Mouse (Mus musculus) retina, postnatal 7 days (tissue): ENCODE measurements around the gene Bmpr2.
"Not testable (repeated sequence)": the region's sequence is repeated elsewhere in the genome, so short reads cannot be mapped to it uniquely, and the experiment has no call there.

Experiments used
- DNase-seq: peaks from one replicate; pipeline ENCODE4 v3.0.0-alpha.2; 2012; ENCODE audit warnings: low read depth, low spot score

The Bmpr2 gene

GRCm38 (mm10) chr1:59763164-59763768 lies at the start of gene Bmpr2:
Gene Bmpr2 (plus strand): TSS chr1:59763400.
- peak; percentile 80 for DNase-seq

GRCm38 (mm10) chr1:59719900-59720299 lies 43.3 kb upstream of the Bmpr2 start:
- peak; percentile 3 for DNase-seq

GRCm38 (mm10) chr1:59725661-59726060 lies 37.5 kb upstream of the Bmpr2 start:
- DNase-seq, result no peak

DNA sequence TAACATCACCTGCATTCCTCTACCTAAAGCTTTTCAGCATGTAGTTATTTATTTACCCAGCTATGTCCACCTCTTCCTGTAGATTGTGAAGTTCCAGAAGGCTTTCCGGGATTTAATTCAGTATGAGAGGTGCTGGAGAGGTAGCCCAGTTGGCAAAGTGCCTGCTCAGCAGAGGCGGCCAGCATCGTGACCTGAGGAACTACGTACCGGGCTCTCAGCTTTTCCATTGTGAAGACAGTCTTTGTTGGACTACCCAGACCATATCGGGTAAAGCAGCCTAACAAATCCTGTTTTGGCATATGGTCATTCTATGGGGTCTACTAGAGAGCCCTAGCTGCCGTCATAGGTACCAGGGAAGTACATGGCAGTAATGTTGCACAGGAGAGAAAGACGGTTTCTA lies 33.1 kb upstream of the Bmpr2 start:
- no peak for DNase-seq

DNA sequence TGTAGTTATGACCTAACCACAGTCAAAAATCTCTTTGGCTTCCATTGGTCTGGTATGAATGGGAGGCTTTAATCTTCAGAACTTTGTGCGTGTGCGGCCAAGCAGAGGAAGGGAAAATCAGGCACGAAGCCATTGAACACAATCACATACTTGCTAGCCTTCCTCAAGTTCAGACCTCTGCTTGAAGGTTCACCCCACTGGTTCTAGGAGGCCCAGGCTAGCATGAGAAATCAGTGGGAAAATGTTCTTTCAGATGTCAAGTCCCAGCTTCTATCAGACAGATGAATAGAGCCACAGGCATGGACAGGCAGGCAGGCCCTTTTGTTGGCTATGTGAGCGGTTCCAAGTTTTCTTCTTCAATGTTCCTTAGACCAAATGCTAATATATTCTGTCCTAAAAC lies 32.5 kb upstream of the Bmpr2 start:
- no peak for DNase-seq

GRCm38 (mm10) chr1:59734076-59734475 lies 29.1 kb upstream of the Bmpr2 start:
- DNase-seq, result no peak

DNA sequence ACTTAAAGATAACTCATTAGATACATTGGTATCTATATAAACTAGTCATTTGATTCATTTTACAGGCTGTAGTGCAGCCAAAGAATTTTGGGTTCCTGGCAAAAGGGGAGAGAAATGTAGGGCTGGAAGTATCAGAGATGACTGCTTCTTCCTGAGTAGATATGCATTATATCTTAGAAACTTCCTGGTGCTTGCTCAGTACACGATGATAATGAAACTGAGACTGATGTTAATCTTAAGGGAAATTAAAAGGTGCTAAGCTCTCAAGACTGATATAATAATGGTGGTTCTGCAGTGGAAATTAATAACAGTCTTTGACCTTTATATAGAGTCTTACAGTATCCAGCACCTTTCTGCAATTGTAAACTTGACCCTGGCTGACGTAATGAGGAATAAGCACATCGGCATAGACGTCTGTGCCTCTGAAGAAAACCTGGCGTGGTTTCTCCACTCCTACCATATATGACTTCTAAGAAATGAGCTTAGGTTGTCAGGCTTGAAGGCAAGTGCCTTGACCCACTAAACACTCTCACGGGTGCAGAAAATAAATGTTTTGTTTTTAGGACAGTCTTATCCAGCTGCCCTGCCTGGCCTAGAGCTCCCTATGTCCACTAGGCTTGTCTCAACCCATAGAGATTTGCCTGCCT lies 24.3 kb upstream of the Bmpr2 start:
- no peak for DNase-seq

GRCm38 (mm10) chr1:59739577-59740354 lies 23.4 kb upstream of the Bmpr2 start:
- no peak for DNase-seq

GRCm38 (mm10) chr1:59749047-59749446 lies 14.2 kb upstream of the Bmpr2 start:
- no peak for DNase-seq

DNA sequence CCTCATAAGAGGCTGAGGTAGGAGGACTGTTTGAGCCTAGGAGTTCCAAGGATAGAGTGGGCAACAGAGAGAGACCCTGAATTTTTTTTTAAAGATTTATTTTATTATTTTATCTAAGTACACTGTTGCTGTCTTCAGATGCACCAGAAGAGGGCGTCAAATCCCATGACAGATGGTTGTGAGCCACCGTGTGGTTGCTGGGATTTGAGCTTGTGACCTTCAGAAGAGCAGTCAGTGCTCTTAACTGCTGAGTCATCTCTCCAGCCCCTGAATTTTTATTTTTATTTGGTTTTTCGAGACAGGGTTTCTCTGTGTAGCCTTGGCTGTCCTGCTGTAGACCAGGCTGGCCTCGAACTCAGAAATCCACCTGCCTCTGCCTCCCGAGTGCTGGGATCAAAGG lies 13.5 kb upstream of the Bmpr2 start:
- not testable (repeated sequence) for DNase-seq

DNA sequence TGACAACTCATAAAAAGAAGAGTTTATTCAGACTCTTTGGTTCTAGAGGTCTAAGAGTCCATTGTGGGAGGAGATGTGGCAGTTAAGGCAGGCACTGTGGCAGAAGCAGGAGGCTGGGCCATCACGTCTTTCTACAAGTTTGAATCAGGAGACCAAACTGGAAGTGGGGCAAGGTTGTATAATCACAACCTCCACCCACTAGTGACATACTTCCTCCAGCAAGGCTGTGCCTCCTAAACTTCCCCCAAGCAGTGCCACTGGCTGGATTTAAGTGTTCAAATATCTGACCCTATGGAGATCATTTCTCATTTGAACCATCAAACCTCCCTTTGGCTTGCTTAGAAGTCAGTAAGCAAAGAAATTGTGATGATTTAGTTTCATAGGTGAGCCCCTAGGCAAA lies 7.9 kb upstream of the Bmpr2 start:
- DNase-seq, result no peak

GRCm38 (mm10) chr1:59758325-59758724 lies 4.9 kb upstream of the Bmpr2 start:
- DNase-seq, result no peak

GRCm38 (mm10) chr1:59762208-59762607 lies 992 bp upstream of the Bmpr2 start:
- no peak for DNase-seq

- DNase-seq, result peak; percentile 45
Observed at GRCm38 (mm10) chr1:59762651-59763163, 493 bp upstream of the Bmpr2 start.

- DNase-seq, result no peak
Observed at GRCm38 (mm10) chr1:59763781-59764251, 616 bp downstream of the Bmpr2 start.

- peak; percentile 16 for DNase-seq
Observed at GRCm38 (mm10) chr1:59764407-59764971, 1.3 kb downstream of the Bmpr2 start.

- no peak for DNase-seq
Observed at GRCm38 (mm10) chr1:59765279-59765678, 2.1 kb downstream of the Bmpr2 start.

DNA sequence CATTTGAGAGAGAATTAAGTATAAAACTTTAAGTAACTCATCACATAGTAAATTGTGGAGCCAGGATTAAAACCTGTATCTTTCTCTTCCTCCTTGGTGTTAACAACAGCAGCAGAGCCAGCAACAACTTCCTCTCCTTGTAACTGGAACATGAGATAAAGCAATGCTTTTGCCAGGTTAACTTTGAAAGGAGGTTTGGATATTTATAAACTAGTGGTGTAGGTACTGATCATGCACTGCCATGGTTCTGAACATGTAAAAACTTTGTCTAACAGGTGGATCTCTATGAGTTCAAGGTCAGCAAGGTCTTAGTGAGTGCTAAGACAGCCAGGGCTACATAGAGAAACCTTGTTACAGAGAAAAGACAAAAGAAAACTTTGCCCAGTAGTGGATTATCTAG lies 3.4 kb downstream of the Bmpr2 start:
- no peak for DNase-seq

- DNase-seq, result no peak
Observed at GRCm38 (mm10) chr1:59771871-59772270, 8.7 kb downstream of the Bmpr2 start.

DNA sequence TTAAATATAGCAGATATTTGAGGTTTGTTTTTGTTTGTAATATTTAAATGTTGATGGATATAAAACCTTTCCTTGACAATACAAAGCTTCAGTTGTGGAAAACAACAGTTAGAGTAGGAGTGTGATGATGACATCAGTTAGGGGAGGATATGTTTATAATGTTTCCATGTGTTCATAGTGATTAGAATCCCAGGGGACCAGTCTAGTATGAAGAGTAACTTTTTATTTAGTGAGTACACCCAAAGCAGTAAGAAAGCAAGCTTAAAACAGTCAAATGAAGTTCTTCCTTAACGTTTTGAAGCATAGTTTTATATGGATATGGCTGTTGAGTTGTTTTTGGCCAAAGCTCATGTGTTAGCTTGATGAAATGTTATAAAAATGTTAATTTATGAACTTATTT lies 17.9 kb downstream of the Bmpr2 start:
- no peak for DNase-seq

- no peak for DNase-seq
Observed at GRCm38 (mm10) chr1:59788975-59789374, 25.8 kb downstream of the Bmpr2 start.

DNA sequence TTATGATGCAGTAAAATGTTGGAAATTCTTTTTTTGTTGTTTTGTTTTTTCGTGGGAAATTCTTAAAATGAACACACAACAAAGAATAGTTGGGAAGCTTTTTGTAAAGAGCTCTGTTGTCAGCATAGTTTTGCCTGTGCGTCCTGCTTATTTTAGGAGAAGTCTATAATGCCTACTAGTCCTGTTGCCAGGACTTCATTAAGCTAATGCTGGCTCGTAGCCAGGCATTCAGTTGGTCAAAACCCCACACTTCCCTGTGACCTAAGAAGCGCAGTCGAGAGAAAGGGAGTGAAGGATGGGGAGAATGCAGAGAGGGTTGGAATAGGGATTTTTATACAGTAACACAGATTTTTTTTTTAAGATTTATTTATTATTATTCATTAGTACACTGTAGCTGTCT lies 26.5 kb downstream of the Bmpr2 start:
- DNase-seq, result peak; percentile 16
